Mouse (Mus musculus) E14TG2a.4 (cell line): Measurements from ENCODE around the gene Slc35e4.

Experiments
- CTCF ChIP-seq: conservative IDR thresholded peaks from 2 replicates; pipeline ENCODE4 v1.5.1; 2014; ENCODE audit warnings: low read length
- NANOG ChIP-seq: IDR thresholded peaks from 2 replicates; pipeline ENCODE4 v1.6.1; 2014; ENCODE audit warnings: borderline replicate concordance, low read length, mixed read lengths
- POU5F1 ChIP-seq: IDR thresholded peaks from 2 replicates; pipeline ENCODE4 v1.6.1; 2014; ENCODE audit warnings: low read length, borderline replicate concordance

DNA sequence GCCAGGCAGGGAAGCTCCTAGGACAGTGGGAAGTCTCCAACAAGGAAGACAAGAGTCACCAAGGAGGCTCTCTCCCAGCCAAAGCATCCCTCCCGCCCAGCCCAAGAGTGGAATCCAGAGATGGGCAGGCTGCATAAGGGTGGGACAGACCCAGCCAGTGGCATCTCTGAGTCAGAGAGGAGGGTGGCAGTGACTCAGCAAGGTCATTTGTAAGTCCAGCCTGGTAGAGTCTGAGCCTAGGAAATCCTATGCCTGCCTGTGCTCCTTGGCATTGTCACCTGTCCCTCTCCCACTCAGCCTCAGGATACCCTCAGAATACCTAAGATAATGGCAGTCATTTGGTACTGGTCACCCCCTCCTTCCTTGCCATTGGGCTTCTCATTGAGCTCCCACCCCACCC is 9.0 kb downstream of the Slc35e4 start:
- TF ChIP-seq CTCF (no peak), NANOG (no peak), POU5F1 (no peak)
